Mouse (Mus musculus) layer of hippocampus, adult 9-10 months (tissue): ENCODE results near the gene 1810010H24Rik.
"Not testable (repeated sequence)": the region's sequence is repeated elsewhere in the genome, so short reads cannot be mapped to it uniquely, and the experiment has no call there.

Experiments used
- DNase-seq: peaks from one replicate; pipeline ENCODE4 v3.0.0; 2022; ENCODE audit warnings: low spot score

1810010H24Rik gene

DNA sequence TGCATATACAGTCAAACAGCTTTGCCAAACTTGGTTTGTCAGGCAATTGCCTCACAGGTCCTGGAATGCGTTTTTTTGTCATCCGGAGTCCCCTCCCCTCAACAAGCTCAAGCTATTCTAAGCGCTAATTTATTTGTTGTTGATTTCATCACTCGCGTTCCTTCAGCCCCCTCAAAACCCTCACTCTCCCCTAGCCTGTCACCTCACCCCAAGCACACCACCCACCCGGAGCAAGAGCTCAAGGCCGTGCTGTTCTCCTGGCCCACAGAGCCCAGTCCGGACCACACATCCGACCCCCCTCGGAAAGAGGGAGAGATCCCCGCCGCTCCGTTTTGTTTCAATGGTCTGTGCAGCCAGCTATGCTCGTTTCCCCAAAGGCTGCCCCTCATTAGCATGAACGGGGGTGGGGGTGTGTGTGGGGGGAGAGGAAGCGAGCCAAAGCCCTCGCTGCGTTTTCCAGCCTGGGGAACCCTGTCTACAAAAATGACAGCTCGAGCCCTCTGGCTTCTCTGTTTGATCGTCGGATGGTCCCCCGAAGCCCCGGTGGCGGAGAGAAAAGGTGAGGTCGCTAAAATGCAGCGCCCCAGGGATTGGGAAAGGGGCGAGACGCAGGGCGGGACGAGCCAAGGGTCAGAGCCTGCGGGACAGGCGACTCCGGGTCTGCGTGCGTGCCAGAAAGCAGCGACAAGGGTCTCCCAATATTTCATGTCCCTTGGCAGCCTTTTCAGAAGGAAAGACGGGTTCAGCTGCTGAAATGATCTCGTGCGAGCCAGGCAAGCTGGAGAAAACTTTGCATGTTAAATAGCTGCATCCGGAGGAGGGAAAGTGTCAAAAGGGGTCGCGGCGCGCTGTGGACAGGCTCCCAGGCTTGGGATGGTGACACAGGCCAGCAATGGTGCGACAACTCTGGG lies at the start of gene 1810010H24Rik:
Gene 1810010H24Rik (plus strand): TSS at position 271 of the 911 bp plus-strand sequence.
- no peak for DNase-seq

DNA sequence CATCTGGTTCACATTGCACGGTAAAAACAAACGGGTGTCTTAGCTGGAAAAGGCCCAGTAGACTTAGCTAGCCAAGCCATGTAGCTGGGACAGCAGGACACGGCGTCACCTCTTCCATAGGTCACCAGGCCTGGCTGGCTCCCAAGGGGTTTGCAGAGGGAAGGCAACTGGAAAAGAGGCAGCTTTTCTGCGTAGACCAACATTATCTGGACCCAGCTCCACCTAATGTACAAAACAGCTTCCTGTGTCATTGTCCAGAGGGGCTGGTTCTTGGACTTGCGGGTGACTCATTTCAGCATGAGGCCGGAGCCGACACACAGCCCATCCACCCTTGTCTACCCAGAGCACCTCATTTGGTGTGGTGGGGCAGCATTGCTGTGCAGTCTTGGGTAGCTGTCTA lies 49.3 kb upstream of the 1810010H24Rik start:
- DNase-seq: no peak

DNA sequence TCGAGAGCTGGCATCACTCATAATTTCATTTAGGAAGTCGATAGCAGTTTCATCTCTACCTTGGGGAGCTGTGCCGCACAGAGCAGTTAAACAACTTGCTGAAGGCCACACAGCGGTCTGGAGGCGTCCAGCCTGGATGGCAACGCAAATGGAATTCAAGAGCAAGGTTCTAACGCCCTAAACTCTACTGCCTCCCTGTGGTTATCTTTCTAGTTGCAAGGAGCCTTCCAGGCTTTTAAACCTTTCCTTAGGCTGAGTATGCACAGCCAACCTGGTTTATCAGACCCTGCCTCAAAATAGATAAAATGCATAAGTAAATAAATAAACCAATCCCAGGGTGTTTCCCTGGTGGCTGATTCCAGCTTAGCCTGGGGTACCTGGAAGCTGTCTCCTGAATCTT lies 45.0 kb upstream of the 1810010H24Rik start:
- peak; percentile 55 for DNase-seq

DNA sequence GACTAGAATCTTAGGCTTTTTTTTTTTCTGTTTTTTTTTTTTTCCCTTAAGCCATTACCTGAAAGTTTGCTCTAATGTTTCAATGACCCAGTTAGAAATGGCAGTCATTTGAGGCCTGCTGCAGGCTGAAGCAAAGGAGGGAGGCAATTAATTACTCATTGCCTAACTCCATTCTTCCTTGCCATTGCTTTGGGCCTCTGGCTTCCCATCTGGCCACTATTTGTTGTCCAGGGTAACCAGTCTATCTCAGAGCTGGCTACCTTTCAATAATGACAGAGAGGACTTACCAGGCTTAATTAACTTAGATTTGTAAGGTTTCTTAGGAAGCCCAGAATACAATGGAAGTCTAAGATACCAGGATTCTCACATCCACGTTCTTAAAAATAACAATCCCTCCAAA lies 43.7 kb upstream of the 1810010H24Rik start:
- no peak for DNase-seq

DNA sequence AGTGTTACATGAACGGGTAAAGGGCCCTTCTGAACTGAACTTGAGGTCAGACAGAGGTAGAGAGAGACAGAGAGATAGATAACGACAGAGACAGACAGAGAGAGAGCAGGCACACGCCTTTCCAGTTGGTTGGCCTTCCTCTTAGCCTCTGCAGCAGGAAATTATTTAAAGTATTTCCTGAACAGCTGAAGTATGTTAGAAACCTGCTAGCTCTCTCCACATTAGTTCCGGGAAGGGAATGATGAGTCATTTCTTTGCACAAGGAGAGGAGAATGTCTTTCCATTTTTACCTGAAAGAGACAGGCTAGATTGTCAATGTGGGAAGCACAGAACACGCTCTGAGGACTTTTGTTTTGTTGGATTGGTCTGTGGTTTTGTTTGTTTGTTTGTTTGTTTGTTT lies 43.1 kb upstream of the 1810010H24Rik start:
- no peak for DNase-seq

DNA sequence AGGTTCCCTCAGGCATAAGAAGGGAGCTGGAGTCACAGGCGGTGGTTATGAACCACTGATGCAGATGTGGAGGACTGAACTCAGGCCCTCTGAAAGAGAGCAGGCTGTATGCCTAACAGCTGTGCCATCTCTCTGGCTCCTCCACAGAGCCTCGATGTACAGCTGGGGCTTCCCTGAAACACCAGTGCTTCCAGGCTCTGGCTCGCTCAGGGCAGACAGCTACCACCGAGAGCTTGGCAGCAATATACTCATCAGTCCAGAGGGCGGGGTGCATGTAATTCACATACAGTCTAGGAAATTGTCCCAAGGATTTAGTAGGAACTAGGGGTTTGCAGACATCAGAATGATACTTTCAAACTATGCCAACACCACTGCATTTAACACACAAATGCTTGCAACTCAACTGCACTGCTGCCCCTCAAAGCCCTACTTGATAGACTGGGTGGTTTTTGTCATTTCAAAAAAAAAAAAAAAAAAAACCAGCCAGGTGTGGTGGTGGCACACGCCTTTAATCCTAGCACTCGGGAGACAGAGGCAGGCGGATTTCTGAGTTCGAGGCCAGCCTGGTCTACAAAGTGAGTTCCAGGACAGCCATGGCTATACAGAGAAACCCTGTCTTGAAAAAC lies 39.4 kb upstream of the 1810010H24Rik start:
- not testable (repeated sequence) for DNase-seq

DNA sequence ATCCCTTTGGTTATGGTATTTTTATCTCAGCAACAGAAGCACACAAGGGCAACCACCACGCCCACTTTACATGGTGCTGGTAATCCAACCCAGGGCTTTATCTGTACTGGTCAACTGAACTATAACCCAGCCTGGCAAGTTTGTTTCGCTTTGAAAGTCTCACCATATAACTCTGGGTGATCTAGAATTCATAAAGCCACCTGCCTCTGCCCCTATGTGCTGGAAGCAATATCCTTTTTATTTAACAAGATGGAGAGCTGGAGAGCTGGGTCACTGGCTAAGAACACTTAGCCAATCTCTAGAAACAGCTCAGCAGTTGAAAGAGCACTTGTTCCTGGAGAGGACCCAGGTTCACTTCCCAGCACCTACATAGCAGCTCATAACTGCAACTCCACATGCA lies 38.1 kb upstream of the 1810010H24Rik start:
- DNase-seq: no peak

DNA sequence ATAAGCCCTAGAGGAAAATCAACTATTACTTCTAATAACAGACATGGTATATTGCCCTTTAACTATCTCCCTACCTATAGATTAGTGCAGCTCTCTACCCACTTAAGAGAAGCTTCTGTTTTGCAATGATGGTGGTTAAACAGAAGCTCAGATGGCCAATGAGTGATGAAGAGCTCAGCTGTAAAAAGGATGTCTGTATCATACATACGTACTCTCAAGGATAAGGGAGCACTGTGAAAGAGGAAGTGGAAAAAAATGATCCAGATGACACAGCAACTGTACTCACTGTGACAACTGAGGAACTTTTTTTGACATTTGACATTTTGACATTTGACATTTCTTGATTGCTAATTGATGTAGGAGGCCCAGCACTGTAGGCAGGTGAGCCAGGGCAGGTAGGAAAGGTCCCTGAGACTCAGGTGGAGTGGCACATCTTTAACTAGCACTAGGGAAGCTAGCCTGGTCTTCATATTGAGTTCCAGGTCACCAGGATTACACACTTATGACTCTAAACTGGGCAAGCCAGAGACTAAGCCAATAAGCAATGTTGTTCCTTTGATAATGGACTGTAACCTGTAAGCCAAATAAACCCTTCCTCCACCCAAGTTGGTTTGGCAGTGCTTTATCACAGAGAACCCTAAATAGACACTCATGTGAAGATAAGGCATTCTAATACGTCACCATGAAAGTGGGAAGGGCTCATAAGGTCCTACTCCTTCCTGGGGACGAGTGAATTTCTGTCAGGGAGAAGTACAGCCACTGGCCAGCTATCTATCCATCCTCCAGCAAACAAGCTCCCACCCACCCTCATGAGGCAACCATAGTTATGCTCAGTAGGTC lies 31.0 kb upstream of the 1810010H24Rik start:
- DNase-seq: no peak

DNA sequence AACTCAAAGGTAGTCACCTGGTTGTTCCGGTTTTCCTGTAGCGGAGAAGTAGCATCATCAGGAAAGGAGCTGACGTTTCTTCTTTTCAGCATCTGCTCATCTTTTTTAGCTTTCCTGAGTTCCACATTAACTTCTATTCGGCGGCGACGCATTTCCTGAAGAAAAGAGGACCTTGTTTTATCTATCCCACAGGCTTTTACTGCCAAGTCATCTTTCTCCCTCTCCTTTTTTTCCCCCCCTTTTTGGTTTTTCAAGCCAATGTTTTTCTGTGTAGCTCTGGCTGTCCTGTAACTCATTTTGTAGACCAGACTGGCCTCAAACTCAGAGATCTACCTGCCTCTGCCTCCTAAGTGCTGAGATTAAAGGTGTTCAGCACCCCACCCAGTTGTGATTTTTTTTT lies 29.0 kb upstream of the 1810010H24Rik start:
- DNase-seq: not testable (repeated sequence)

DNA sequence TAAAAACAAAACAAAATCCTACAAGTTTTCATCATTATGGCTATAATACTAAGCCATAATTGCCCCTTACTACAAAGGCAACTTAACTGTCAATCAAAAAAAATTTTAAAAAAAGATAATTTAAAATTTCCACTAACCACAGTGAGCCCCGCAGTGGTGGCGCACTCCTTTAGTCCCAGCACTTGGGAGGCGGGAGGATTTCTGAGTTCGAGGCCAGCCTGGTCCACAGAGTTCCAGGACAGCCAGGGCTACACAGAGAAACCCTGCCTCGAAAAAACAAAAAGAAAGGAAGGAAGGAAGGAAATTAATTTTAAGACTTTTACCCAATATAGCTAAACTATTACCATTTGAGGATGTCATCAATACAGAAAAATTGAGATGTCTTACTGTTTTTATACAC lies 27.5 kb upstream of the 1810010H24Rik start:
- no peak for DNase-seq

DNA sequence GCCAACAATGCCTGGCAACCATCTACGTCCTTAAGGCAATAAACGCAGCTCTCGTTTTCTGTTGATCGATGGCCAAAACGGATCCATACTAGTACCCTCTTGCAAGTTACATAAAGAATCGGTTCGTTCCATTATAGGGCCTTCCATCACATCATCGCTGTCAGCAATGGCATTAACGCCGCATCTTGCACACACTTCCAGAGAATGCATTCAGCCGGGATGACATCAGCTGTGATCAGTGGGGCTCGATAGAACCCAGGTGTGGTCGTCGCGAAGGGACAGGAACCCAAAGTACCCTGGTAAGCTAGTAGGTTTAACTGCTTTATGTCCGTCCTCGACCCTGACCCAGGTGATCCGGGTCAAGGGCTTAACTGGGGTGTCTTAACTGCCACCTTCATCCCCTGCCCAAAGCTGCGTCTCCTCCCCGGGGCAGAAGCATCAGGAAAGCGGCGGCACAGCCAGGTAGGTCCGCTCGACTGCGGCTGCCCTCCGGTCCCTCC lies 26.8 kb upstream of the 1810010H24Rik start:
- no peak for DNase-seq

DNA sequence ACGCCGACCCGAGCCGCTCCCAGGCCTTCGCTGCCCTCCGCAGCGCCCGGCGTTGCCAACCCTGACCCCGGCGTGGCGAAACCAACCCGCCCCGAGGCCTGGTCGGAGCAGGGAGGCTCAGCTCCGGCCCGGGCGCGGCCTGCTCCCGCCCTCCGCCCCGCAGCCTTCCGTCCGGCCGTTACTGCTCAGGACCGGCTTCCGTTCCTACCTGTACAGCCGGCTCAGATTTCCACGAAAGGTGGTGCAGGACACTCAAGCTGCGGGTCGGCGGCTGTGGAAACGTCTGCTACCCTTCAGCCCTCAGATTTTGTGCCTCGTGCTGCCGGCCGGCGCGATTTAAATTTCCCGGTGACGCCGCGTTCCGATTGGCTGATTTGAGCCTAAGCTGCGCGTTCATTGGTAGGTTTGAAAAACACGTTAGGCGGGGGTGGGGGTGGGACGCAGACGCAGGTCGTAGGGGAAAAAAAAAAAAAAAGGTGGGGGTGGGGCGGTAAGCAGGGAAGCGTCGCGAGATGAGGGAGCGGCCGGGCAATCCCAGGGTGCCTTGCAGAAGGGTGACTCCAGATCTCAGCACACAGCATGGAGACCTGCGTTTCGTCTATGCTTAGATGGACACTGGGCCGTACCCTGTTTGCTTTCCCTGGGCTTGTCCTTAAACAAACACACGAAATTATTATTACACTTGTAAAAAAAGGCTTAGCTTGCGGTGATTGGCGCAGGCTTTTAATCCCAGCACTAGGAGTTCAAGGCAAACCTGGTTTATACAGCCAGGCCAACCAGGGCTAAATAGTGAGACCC lies 26.1 kb upstream of the 1810010H24Rik start, which contains the start of gene Kpna2:
Gene Kpna2 (minus strand): TSS at position 391 of the 798 bp plus-strand sequence.
- DNase-seq: peak; percentile 67

DNA sequence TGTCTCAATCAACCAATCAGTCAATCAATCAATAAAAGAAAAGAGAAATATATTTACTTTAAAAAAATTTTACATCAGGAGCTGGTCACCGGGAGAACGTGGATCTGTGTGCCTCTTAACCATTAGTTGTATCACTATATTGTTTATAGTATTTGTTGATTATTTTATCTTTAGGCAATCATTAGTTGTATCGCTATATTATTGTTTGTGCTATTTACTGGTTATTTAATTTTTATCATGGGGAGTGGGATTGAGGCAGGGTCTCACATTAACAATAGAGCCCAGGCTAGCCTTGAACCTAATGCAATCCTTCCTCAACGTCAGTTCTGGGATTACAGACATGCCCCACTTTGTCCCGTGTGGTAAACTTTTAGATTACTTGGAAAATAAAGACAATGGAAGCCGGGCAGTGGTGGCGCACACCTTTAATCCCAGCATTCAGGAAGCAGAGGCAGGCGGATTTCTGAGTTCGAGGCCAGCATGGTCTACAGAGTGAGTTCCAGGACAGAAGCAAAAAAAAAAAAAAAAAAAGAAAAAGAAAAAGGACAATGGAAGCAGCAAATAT lies 25.4 kb upstream of the 1810010H24Rik start:
- DNase-seq: no peak

DNA sequence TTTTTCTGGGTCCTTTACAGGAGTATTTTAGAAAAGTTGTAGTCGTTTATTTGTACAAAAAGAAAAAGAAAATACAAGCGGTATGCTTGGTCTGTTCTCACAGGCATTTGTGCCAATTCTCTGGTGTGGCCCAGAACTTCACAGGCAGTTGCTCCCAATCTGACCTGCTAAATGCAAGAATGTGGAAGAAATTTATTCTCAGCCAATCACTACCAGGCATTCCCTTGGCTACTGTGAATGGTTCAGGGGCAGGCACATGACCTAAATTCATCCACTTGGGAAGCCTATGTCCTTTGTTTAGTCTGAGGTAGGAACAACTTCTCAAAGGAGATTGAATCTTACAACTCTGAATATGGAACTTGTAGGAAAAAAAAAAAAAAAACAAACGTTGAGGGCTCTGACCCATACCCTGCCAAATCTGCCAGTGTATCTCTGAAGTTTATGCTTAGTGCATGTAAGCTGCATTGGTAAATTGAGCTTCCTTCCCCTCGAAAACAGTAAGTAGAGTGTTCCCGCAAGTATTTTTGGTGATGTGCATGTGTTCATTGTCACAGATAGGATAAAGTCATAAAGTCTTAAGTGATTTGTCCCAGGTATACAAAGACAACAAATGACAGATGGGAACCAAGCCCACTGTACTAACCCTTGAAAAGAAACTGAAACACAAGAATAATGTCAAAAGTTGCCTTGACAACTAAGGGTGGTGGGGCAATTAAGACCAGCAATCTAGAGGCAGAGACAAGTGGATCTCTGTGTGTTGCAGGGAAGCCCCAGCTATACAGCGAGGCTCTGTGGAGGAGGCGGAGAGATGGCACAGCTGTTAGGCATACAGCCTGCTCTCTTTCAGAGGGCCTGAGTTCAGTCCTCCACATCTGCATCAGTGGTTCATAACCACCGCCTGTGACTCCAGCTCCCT lies 23.5 kb upstream of the 1810010H24Rik start:
- DNase-seq: no peak

DNA sequence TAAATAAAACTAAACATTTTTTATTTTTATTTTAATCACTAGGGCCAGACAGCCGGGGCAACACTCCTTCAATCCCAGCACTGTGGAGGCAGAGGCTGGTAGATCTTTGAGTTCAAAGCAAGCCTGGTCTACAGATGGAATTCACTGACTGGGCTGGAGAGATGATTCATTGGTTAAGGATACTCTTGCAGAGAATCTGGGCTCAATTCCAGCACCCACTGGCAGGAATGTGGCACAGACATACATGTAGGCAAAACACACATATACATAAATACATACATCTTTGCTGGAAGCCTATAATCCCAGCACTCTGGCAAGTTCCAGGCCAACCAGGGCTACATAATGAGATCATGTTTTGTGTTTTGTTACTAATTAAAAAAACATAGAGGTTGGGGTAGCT lies 19.9 kb upstream of the 1810010H24Rik start:
- DNase-seq: no peak

DNA sequence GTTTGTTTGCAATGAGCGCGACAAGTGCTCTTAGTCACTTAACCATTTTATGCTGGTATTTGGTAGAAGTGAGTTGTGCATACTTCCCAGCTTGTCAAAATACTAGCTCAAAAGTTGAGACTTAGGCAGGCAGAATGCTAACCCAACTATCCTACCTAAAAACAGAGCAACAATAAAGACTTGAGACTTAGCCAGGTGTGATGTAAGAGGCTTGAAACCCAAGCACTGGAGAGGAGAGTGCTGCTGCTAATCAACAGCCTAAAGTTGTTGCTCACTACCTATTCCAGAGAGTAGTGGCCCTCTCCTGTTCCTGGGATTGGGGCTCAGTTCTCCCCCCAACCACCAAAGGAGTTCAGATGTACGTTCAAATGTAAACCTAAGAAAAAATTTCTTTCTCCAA lies 15.0 kb upstream of the 1810010H24Rik start:
- DNase-seq: no peak

DNA sequence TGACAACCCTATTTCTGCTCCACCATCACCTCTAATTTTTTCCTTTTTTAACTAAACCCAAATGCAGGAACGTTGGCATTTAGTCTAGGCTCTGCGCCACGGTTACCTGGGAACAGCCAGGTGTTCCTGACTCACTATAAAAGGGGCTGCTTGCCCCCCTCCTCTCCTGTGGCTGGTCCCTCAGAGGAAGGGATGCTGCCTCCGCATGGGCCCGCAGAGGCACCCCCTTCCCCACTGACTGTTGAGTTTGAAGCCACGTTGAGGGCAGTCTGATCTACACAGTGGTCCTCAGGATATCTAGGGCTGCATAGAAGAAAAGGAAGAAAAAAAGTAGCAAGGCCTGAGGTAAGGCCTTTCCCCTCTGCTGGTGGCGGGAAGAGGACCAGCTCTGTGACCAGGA lies 14.3 kb upstream of the 1810010H24Rik start:
- no peak for DNase-seq

DNA sequence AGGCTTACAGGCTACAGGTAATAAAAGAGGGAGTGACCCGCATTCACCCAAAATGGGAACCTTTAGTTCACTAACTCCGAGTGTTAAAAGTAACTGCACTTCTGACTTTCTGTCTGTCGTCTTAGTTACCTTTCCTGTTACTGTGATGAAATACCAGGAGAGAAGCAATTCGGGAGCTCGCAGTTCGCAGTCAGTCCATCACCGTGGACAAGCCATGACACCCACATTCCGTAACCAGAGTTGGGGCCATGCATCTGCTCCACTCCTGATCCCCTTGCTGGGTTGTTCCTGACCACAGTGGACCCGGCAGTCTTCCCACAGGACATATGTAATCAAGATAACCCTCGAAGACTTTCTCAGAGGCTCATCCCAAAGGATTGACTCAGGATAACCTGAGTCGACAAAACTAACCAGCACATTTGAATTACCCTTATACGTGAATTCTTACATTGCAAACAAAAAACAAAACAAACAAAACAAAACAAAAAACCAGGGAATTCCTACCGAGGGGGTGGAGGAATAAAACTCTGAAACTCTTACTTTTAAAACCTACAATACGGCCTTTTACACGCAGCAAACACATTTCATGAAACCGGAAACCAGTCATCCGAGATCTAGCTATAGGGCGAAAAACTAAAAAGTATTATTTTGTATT lies 13.7 kb upstream of the 1810010H24Rik start:
- DNase-seq: no peak

DNA sequence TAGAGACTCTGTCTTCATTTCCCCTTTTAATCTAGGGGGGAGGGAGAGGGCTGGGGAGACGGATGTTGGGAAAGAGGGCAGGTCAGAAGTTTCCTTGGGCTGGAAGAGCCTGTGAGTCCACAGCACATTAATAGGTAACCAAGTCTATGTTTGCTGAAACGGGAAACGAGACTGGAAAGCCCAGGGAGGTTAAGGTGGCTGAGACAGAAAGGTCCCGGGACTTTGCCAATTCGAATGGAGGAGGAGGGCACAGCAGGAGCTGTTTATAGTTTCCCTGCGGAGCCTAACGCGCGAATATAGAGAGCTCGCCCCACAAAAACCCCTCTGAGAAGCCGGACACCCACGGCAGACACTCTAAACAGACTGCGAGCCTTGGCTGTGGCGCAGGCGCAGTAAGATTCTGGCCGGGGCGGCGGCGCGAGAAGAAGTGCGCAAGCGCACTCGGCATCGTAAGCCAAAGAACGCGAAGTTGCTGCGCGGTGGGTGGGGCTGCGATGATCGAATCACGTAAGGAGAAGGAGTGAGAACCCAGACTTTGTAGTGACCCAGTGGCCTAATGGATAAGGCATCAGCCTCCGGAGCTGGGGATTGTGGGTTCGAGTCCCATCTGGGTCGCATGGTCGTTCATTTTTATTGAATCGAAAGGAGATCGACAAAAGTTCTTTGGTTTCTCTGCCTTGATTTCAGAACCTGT lies 13.0 kb upstream of the 1810010H24Rik start:
- DNase-seq: peak; percentile 99
